Mouse (Mus musculus): Measurements from ENCODE around the gene Grik3.

GRCm38 (mm10) chr4:125661982-125662381, 171.5 kb downstream of the Grik3 start:
- no peak for TF ChIP-seq POLR2A (IDR thresholded peaks at IDR 0.05; ENCODE audit: low read depth, low read length)
- TF ChIP-seq CTCF (IDR thresholded peaks at IDR 0.05; ENCODE audit: borderline replicate concordance, insufficient read depth, low read length), result no peak

All from embryonic fibroblast, embryonic 13.5 days (primary cell).